Mouse (Mus musculus) layer of hippocampus, adult 2 months (tissue): ENCODE results near the gene Oasl1. TPM values are rescaled to one million over a fixed set of nuclear protein-coding genes. Genes with fewer than 3 reads are reported as not detected.
"Not testable (repeated sequence)": the region's sequence is repeated elsewhere in the genome, so short reads cannot be mapped to it uniquely, and the experiment has no call there.

Experiments
- DNase-seq, 2 experiments: peaks; one replicate each; pipeline ENCODE4 v3.0.0; 2022; ENCODE audit warnings: low spot score in 2 of 2
- H3K27ac ChIP-seq: fragments of 200-600 bp; 2 replicates; pipeline ENCODE4 v1.8.1; 2022
- H3K4me3 ChIP-seq: fragments of 200-600 bp; 2 replicates; pipeline ENCODE4 v1.8.1; 2022; ENCODE audit warnings: mild to moderate bottlenecking
- CTCF ChIP-seq: fragments of 200-600 bp; conservative IDR thresholded peaks from 2 replicates; pipeline ENCODE4 v1.8.1; 2022; ENCODE audit warnings: antibody characterized with exemption, mild to moderate bottlenecking, moderate library complexity
- total RNA-seq, 2 experiments: library from RNA; stranded (reverse); gene quantifications; 2 replicates each; pipeline ENCODE4 v1.2.3; 2021

The Oasl1 gene
- total RNA-seq, 2 experiments from 2014 or later: not detected

DNA sequence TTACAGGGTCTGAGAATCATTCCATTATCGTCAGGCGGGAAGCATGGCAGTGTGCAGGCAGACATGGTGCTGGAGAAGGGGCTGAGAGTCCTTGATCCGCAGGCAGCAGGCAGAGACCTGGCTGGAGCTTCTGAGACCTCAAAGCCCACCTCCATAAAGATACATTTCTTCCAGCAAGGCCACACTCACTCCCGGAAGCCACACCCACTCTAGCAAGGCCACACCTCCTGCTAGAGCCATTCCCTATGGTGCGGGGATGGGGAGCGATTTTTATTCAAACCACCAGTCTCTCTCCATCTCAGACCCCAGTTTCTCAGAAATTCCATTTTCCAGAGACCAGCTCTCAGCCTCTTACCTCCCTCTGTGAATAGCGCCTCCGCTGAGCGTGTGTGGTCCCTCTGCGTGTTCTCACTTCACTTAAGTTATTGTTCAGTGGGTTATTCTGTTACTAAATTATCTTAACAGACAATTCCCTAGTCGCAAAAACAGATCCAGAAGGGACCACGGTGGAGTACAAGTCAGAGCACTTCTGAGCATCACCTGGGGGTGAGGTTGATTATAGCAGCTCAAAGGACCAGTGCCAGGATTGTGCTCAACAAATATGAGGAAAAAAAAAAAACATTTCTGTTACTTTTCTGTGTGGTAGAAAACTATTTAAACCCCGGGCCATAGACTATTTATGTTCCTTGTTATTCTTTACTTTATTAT is 14.3 kb upstream of the Oasl1 start:
- DNase-seq: no peak
- H3K4me3 ChIP-seq: no peak overlapping the region
- no peak for TF ChIP-seq CTCF
- H3K27ac ChIP-seq: no peak overlapping the region

DNA sequence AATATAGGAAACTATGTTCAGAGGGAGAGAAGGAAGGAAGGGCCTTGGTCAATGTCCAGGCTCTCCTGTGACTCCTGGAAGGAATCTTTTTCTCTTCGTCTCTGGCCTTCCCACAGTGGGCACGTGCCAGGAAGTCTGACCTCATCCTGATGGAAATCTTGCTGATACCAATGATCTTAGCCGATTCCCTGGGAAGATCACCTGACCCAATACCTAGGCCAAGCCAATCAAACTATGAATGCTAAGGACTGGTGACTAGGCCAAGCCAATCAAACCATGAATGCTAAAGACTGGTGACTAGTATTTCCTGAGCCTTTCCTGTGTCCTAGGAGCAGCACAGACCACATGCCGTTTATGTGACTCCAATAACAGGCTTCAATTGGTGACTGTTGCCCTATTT is 9.4 kb upstream of the Oasl1 start:
- H3K27ac ChIP-seq: no peak overlapping the region
- no peak for DNase-seq
- TF ChIP-seq CTCF: no peak
- no peak overlapping the region for H3K4me3 ChIP-seq

DNA sequence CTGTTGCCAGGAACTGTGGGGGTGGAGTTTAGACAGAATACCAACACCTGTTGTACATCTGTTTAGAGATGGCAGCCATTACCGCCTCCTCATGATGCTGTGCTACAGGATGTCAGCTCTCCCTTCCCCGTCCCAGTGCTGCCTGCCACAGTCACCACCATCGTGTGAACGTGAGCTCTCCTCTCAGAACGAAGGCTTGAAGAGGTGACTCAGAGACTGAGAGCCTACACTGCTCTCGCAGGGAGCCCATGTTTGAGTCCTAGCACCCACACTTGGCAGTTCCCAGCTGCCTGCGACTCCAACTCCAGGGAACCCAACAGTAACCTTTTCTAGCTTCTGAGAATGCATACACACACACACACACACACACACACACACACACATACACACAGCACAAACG is 8.2 kb upstream of the Oasl1 start:
- H3K4me3 ChIP-seq: no peak overlapping the region
- TF ChIP-seq CTCF: no peak
- peak; percentile 15 to 44 for DNase-seq
- H3K27ac ChIP-seq: no peak overlapping the region

DNA sequence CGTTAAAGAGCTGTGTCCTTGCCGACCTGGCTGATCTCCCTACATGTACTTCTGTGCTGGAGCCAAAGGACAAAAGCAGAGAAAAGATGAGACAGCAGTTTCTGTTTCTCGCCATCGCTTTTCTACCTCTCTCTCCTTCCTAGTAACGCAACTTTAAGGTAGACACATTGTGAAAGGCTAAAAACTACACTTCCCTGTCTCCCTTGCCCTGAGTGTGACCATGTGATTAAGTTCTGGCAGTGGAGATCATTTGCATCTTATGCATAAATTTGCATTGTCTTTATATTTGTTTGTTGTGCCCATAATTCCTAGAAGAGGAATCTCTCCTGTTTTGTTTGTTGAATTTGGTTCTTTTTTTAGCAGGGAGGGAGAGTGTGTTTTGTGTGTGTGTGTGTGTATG is 7.2 kb upstream of the Oasl1 start:
- no peak for TF ChIP-seq CTCF
- no peak overlapping the region for H3K4me3 ChIP-seq
- DNase-seq: no peak
- no peak overlapping the region for H3K27ac ChIP-seq

DNA sequence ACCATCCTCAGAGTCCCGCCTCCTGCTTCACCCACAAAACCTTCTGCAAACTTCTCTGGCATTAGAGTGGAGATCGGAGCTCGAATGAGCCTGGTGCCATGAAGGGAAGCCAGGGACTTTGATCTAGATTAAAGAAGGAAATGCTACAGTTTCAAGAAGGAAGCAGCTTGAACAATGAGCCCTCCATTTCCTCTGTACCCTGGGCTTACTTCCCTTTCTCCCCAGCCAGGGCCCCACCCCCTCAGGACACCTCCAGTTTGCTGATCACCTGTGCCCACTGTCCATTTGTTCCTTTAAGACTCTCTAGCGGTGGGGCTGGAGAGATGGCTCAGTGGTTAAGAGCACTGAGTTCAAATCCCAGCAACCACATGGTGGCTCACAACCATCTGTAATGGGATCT is 6.3 kb upstream of the Oasl1 start:
- TF ChIP-seq CTCF: no peak
- no peak overlapping the region for H3K27ac ChIP-seq
- H3K4me3 ChIP-seq: no peak overlapping the region
- no peak for DNase-seq

DNA sequence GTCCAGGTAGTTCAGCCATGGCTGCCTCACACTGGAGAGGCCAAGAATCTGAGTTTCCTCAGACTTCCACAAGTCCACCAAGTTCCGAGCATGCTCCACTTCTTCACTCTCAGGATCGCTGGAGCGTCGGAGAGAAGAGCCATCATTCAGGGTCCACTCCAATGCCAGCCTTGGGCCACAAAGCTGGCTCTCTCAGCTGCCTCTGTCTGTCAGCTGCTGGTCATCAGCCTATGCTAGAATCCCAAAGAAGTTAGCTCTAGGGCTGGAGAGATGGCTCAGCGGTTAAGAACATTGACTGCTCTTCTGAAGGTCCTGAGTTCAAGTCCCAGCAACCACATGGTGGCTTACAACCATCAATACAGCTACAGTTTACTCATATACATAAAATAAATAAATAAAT is 5.7 kb upstream of the Oasl1 start:
- not testable (repeated sequence) for H3K4me3 ChIP-seq, H3K27ac ChIP-seq, DNase-seq

DNA sequence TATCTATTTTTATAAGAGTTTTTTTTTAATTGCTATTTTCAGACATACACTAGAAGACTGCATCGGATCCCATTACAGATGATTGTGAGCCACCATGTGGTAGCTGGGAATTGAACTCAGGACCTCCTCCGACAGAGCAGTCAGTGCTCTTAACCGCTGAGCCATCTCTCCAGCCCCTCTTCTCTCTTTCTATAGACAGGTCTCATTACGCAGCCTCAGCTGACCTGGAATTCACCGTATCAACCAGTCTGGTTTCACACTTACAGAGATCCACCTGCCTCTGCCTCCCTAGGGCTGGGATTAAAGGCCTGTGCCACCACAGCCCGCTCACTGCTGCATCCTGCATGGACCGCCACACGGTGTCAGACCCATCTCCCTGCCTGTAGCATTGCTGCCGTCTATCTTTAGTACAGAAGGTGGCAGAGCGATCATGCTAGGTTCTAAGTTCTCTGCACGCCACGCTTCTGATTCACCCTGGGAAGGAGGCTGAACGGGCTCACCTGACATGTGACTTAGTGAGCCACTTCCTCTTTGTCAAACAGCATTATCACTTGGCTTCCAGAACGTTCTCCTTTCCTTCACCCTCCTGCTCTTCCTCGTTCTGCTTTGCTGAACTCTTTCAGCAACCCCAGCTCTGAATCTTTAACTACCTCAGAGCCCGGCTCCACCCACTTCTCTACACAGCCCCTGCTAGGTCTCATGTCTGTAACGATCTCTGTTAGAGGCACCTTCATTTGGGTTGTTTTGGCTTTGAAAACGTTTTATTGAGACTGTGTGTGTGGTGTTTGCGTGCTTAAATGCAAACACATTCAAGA is 1.3 kb upstream of the Oasl1 start:
- Histone ChIP-seq H3K4me3 (no peak overlapping the region), H3K27ac (no peak overlapping the region)
- TF ChIP-seq CTCF: peak; percentile 62
- DNase-seq: no peak

DNA sequence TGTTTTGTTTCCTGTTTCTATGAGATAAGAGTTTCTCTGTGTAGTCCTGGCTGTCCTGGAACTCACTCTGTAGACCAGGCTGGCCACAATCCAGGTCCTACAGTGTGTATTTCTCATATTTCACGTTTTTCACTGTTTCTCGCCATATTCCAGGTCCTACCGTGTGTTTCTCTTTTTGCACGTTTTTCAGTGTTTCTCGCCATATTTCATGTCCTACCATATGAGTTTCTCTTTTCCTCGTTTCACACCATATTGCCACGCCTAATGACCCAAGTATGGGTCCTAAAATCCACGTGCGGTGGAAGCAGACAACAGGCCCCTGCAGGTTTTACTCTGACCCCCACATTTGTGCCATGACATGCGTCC is 691 bp upstream of the Oasl1 start:
- no peak for TF ChIP-seq CTCF
- H3K27ac ChIP-seq: no peak overlapping the region
- H3K4me3 ChIP-seq: no peak overlapping the region
- DNase-seq: no peak

DNA sequence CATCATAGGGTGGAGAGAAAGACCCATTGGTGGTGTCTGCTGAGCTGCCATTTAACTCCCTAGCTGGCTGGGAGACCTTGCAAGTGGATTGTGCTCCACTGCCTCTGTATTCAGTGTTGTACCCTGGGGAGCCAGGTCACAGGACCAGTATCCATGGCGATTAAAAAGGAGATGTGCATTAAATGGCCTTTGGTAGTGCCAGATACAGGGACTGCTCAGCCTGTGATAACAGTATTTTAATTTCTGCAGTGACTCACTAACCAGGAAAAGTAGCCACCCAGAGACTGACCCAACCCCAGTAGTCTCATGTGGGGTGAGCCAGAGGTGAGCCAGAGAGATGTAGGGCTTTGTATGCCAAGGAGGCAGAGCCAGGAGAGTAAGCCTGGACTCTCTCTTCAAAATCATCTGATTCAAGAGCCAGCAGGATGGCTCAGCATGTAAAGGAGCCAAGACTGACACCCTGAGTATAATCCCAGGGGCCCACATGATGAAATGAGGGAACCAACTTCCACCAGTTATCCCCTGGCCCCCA is 3.2 kb downstream of the Oasl1 start:
- no peak overlapping the region for H3K4me3 ChIP-seq
- no peak for DNase-seq
- H3K27ac ChIP-seq: no peak overlapping the region
- no peak for TF ChIP-seq CTCF

DNA sequence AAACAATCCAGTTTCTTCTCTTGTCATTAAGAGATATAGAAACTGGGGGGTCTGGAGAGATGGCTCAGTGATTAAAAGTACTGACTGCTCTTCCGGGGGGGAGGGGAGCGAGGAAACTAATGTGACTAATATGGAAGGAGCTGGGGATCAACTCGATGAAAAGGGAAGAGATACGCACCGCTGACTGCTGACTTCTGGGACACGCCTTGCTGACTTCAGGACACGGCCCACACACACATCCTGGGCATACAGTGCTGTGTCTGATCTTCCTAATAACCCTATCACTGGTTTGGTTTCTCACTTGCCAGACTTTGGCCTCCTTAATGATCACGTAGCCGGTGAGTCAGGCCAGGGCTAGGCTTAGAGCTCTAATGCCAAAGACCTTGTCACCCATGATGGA is 3.7 kb downstream of the Oasl1 start:
- DNase-seq: no peak
- TF ChIP-seq CTCF: no peak
- Histone ChIP-seq H3K27ac (no peak overlapping the region), H3K4me3 (no peak overlapping the region)

DNA sequence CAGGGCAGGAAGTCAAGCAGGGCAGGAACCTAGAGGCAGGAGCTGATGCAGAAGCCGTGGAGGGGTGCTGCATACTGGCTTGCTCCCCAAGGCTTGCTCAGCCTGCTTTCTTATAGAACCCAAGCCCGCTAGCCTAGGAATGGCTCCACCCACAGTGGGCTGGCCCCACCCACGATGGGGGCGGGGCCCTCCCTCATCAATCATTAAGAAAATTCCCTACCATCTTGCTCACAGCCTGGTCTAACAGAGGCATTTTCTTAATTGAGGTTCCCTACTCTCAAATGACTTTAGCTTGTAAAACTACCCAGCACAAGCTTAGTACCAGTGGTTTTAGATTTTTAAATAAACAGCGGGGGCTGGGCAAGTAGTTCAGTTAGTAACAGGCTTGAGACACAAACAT is 8.6 kb downstream of the Oasl1 start:
- DNase-seq: no peak
- no peak for TF ChIP-seq CTCF
- Histone ChIP-seq H3K27ac (no peak overlapping the region), H3K4me3 (no peak overlapping the region)

DNA sequence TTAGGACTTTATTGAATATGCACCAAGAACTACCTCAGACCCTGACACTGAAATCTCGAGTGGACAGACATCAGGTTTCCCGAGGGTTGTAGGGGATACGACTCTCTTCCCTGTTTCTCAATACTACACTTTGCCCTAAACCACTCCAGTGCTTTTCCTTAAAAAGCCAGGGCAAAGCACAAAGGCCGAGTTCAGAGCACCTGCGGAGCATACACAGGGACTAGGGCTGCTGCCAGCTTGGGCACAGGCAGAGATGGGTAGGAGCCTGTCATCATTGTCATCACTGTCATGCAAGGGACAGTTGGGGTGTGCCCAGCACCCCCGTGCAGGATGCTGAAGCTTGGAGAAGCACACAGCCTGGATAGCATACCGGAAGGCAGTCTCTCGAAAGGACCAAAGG is 10.2 kb downstream of the Oasl1 start:
- no peak for DNase-seq
- no peak overlapping the region for H3K27ac ChIP-seq
- H3K4me3 ChIP-seq: no peak overlapping the region
- TF ChIP-seq CTCF: no peak

DNA sequence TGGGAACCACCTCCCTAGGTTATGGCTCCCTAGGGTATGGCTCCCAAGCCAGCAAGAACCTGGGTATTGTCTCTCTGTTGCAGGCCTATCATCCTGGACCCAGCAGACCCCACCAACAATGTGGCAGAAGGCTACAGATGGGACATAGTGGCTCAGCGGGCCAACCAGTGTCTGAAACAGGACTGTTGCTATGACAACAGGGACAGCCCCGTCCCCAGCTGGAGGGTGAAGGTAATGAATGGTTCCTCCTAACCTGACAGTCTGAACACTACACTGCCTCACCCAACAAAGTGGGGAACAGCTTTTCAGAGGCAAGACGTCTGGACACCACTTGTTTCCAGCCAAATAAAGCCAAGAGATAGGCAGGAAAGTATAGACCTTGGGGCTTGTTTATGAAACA is 12.8 kb downstream of the Oasl1 start:
- TF ChIP-seq CTCF: no peak
- Histone ChIP-seq H3K27ac (no peak overlapping the region), H3K4me3 (no peak overlapping the region)
- no peak for DNase-seq

DNA sequence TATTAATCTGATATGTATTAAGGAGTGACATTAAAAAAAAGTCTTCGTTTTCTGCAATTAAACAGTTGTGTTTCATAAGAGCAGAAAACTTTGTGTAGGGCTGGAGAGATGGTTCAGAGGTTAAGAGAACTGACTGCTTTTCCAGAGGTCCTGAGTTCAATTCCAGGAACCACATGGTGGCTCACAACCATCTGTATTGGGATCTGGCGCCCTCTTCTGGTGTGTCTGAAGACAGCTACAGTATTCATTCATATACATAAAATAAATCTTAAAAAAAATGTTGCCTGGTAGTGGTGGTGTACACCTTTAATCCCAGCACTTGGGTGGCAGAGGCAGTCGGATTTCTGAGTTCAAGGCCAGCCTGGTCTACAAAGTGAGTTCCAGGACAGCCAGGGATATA is 18.1 kb downstream of the Oasl1 start:
- not testable (repeated sequence) for DNase-seq, H3K4me3 ChIP-seq
- TF ChIP-seq CTCF: peak; percentile 68

More for the DNA sequence above, 18.1 kb downstream of the Oasl1 start:
- not testable (repeated sequence) for H3K27ac ChIP-seq
